ENCODE assay signal across 17 mouse cellular contexts in the genomic region with DNA sequence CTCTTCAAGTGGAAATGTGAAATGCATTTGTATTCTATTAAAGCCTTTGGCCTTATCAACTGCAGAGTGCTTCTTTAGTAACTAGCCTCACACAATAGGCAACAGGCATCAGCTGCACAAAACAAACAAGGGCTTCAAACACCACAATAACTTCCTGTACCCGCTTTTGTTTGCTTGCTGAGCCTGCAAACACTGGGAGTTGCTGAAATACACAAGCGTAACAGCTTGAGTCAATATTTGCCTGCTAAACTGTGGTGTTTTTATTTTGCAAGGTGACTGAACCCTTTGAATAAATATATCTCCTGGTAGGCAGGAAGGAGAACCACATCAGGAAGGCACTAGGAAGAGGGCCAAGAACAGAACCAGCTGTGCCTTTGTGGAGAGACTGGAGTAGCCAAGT.
A peak's percentile ranks its signal among the peaks of the same experiment; 100 is the strongest.
DNase-seq lines count a peak whose midpoint lies in the region; ATAC-seq and TF ChIP-seq lines count a peak whose summit lies in the region.
"Had no signal": no experiment of that assay in that cellular context is flagged by ENCODE, and none has a peak within 500 bp of the region (broad histone marks: within the 10 kb centered on the region; RNA-seq: fewer than 3 reads in every experiment).

No protein-coding gene starts in this region.

- no peak overlapping the region for H3K4me3 ChIP-seq in intestine, postnatal 0 days (ENCODE audit: low read depth, low read length)
- no peak overlapping the region for H3K4me3 ChIP-seq in intestine, embryonic 15.5 days (replicated peaks)
- no peak overlapping the region for H3K4me3 ChIP-seq in neural tube, embryonic 15.5 days (replicated peaks)
- no peak overlapping the region for H3K4me3 ChIP-seq in lung, embryonic 15.5 days
- H3K4me3 ChIP-seq in midbrain, postnatal 0 days (ENCODE audit: low read depth, low read length), result no peak overlapping the region
- H3K4me3 ChIP-seq in kidney, embryonic 14.5 days (ENCODE audit: low read length), result no peak overlapping the region
- H3K4me3 ChIP-seq: embryonic facial prominence, embryonic 13.5 days; hindbrain, embryonic 12.5 days; limb, embryonic 13.5 days; myocyte had no signal

- H3K27me3 ChIP-seq in intestine, postnatal 0 days (replicated peaks; ENCODE audit: control insufficient read depth, insufficient read depth, low read length), result no peaks in the 10 kb centered on the region
- no peaks in the 10 kb centered on the region for H3K27me3 ChIP-seq in intestine, embryonic 15.5 days (replicated peaks)
- H3K27me3 ChIP-seq in neural tube, embryonic 15.5 days (replicated peaks), result no peaks in the 10 kb centered on the region
- no peaks in the 10 kb centered on the region for H3K27me3 ChIP-seq in lung, embryonic 15.5 days
- H3K27me3 ChIP-seq in midbrain, postnatal 0 days (ENCODE audit: insufficient read depth, low read length), result no peaks in the 10 kb centered on the region
- H3K27me3 ChIP-seq in kidney, embryonic 14.5 days (ENCODE audit: control insufficient read depth, insufficient read depth, low read length), result no peaks in the 10 kb centered on the region
- H3K27me3 ChIP-seq: hindbrain, embryonic 12.5 days had no signal

- no peaks in the 10 kb centered on the region for H3K9me3 ChIP-seq in intestine, postnatal 0 days (ENCODE audit: control insufficient read depth)
- no peaks in the 10 kb centered on the region for H3K9me3 ChIP-seq in intestine, embryonic 15.5 days
- H3K9me3 ChIP-seq in neural tube, embryonic 15.5 days (replicated peaks), result no peaks in the 10 kb centered on the region
- no peaks in the 10 kb centered on the region for H3K9me3 ChIP-seq in lung, embryonic 15.5 days
- no peaks in the 10 kb centered on the region for H3K9me3 ChIP-seq in midbrain, postnatal 0 days (ENCODE audit: low read length)
- no peaks in the 10 kb centered on the region for H3K9me3 ChIP-seq in kidney, embryonic 14.5 days (ENCODE audit: control insufficient read depth, low read length)
- H3K9me3 ChIP-seq: embryonic facial prominence, embryonic 13.5 days; hindbrain, embryonic 12.5 days; limb, embryonic 13.5 days had no signal

- ATAC-seq in intestine, postnatal 0 days, result 0 out of 2 replicates have a peak, but pooled peaks have one; percentile 33
- ATAC-seq in intestine, embryonic 15.5 days, result no peak
- ATAC-seq in neural tube, embryonic 15.5 days (ENCODE audit: low FRiP score), result 0 out of 2 replicates have a peak, but pooled peaks have one; percentile 21
- peak; percentile 49; the same call in 1 of the 2 replicates for ATAC-seq in lung, embryonic 15.5 days (ENCODE audit: borderline replicate concordance, extremely low read depth, low FRiP score, low TSS enrichment)
- no peak for ATAC-seq in midbrain, postnatal 0 days (ENCODE audit: low FRiP score)
- no peak for ATAC-seq in kidney, embryonic 14.5 days (ENCODE audit: low FRiP score, low TSS enrichment)
- ATAC-seq: intestine, embryonic 16.5 days had no signal

- no peak overlapping the region for H3K9ac ChIP-seq in intestine, postnatal 0 days (ENCODE audit: low read depth, low read length)
- H3K9ac ChIP-seq in intestine, embryonic 15.5 days, result no peak overlapping the region
- H3K9ac ChIP-seq in neural tube, embryonic 15.5 days (replicated peaks), result no peak overlapping the region
- H3K9ac ChIP-seq in lung, embryonic 15.5 days, result no peak overlapping the region
- no peak overlapping the region for H3K9ac ChIP-seq in midbrain, postnatal 0 days (replicated peaks; ENCODE audit: low read length, poor library complexity, severe bottlenecking)
- H3K9ac ChIP-seq in kidney, embryonic 14.5 days (ENCODE audit: low read depth, low read length), result no peak overlapping the region
- H3K9ac ChIP-seq: embryonic facial prominence, embryonic 13.5 days; hindbrain, embryonic 12.5 days; limb, embryonic 13.5 days had no signal

- intact Hi-C loops in heart, postnatal 36 days (cut with DNase I), result no loop called here

- 38% methylated on average over 2 of the region's 2 CpGs for WGBS in intestine, postnatal 0 days
- 48% methylated on average over 2 of the region's 2 CpGs for WGBS in intestine, embryonic 15.5 days
- 48% methylated on average over 2 of the region's 2 CpGs for WGBS in neural tube, embryonic 15.5 days
- 45% methylated on average over 2 of the region's 2 CpGs for WGBS in lung, embryonic 15.5 days
- WGBS in midbrain, postnatal 0 days, result 52% methylated on average over 2 of the region's 2 CpGs
- 64% methylated on average over 2 of the region's 2 CpGs for WGBS in kidney, embryonic 14.5 days

- H3K4me2 ChIP-seq in intestine, postnatal 0 days (replicated peaks; ENCODE audit: low read depth), result no peak overlapping the region
- no peak overlapping the region for H3K4me2 ChIP-seq in intestine, embryonic 15.5 days (replicated peaks)
- H3K4me2 ChIP-seq in neural tube, embryonic 15.5 days, result no peak overlapping the region
- no peak overlapping the region for H3K4me2 ChIP-seq in lung, embryonic 15.5 days
- H3K4me2 ChIP-seq in midbrain, postnatal 0 days (ENCODE audit: low read depth, low read length, poor library complexity, severe bottlenecking), result no peak overlapping the region
- no peak overlapping the region for H3K4me2 ChIP-seq in kidney, embryonic 14.5 days (replicated peaks; ENCODE audit: low read depth, low read length)
- H3K4me2 ChIP-seq: embryonic facial prominence, embryonic 13.5 days; hindbrain, embryonic 12.5 days; limb, embryonic 13.5 days had no signal

- no peak overlapping the region for H3K27ac ChIP-seq in intestine, postnatal 0 days (ENCODE audit: low read depth, low read length)
- H3K27ac ChIP-seq in intestine, embryonic 15.5 days, result no peak overlapping the region
- H3K27ac ChIP-seq in neural tube, embryonic 15.5 days (replicated peaks), result no peak overlapping the region
- H3K27ac ChIP-seq in lung, embryonic 15.5 days, result no peak overlapping the region
- no peak overlapping the region for H3K27ac ChIP-seq in midbrain, postnatal 0 days (ENCODE audit: low read depth, low read length)
- no peak overlapping the region for H3K27ac ChIP-seq in kidney, embryonic 14.5 days (ENCODE audit: low read depth, low read length)
- H3K27ac ChIP-seq: embryonic facial prominence, embryonic 13.5 days; hindbrain, embryonic 12.5 days; limb, embryonic 13.5 days had no signal

- H3K4me1 ChIP-seq in intestine, postnatal 0 days (replicated peaks; ENCODE audit: control insufficient read depth, insufficient read depth, low read length), result no peaks in the 10 kb centered on the region
- no peaks in the 10 kb centered on the region for H3K4me1 ChIP-seq in intestine, embryonic 15.5 days (replicated peaks)
- H3K4me1 ChIP-seq in neural tube, embryonic 15.5 days, result no peaks in the 10 kb centered on the region
- H3K4me1 ChIP-seq in lung, embryonic 15.5 days, result peaks cover 11% of the 10 kb centered on the region; the same call in 1 of the 2 replicates
- H3K4me1 ChIP-seq in midbrain, postnatal 0 days (ENCODE audit: insufficient read depth, low read length), result no peaks in the 10 kb centered on the region
- no peaks in the 10 kb centered on the region for H3K4me1 ChIP-seq in kidney, embryonic 14.5 days (ENCODE audit: control insufficient read depth, insufficient read depth, low read length)
- H3K4me1 ChIP-seq: embryonic facial prominence, embryonic 13.5 days; hindbrain, embryonic 12.5 days had no signal

- H3K36me3 ChIP-seq in intestine, postnatal 0 days (ENCODE audit: control insufficient read depth, insufficient read depth), result no peaks in the 10 kb centered on the region
- no peaks in the 10 kb centered on the region for H3K36me3 ChIP-seq in intestine, embryonic 15.5 days
- no peaks in the 10 kb centered on the region for H3K36me3 ChIP-seq in neural tube, embryonic 15.5 days
- H3K36me3 ChIP-seq in lung, embryonic 15.5 days, result no peaks in the 10 kb centered on the region
- H3K36me3 ChIP-seq in midbrain, postnatal 0 days (ENCODE audit: insufficient read depth, low read length), result no peaks in the 10 kb centered on the region
- no peaks in the 10 kb centered on the region for H3K36me3 ChIP-seq in kidney, embryonic 14.5 days (ENCODE audit: control insufficient read depth, insufficient read depth, low read length)
- H3K36me3 ChIP-seq: embryonic facial prominence, embryonic 13.5 days; hindbrain, embryonic 12.5 days; limb, embryonic 13.5 days had no signal

- TF ChIP-seq CTCF in intestine, postnatal 0 days (IDR thresholded peaks at IDR 0.05; ENCODE audit: low read depth), result no peak
- no peak for TF ChIP-seq CTCF in midbrain, postnatal 0 days (IDR thresholded peaks at IDR 0.05)

- no peak for DNase-seq in neural tube, embryonic 10.5 days (ENCODE audit: extremely low spot score, low spot score)
- DNase-seq in midbrain, postnatal 0 days (ENCODE audit: low spot score), result peak; percentile 6
- DNase-seq in heart, postnatal 36 days, result no peak
- DNase-seq: adrenal gland, postnatal 10 days; cerebellum, adult 2 months; gastrocnemius, postnatal 25 days; kidney, postnatal 25 days had no signal

Comparison
In these comparisons a context has a peak if more than half of its experiments do, and no peak if none do; other contexts are left out.
1. ATAC-seq: peak in intestine, postnatal 0 days (single experiment), neural tube, embryonic 15.5 days (single experiment) and lung, embryonic 15.5 days (single experiment); none in intestine, embryonic 15.5 days (single experiment), midbrain, postnatal 0 days (single experiment) and kidney, embryonic 14.5 days (single experiment).